Mouse (Mus musculus): Measurements from ENCODE around the gene Chdh.

The Chdh gene

DNA sequence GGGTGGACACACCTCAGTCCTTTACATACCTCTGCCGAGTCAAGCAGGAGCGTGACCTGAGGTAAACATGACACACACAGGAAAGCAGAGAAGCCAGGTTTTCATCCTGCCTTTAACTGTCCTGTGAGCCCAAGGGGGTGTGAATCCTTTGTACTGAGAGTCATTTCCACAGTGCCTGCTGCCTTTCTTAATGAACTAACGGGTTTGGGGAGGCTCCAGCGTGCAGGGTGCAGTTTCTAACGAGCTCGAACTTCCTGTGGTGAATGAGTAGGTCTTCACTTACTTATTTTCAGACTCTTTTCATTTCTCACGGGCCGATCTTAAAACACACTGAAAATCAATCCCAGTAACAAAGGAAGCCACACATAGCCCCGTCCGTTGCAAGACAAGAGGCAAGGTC, 5.7 kb downstream of the Chdh start:
- DNase-seq (ENCODE audit: low spot score), result no peak

DNA sequence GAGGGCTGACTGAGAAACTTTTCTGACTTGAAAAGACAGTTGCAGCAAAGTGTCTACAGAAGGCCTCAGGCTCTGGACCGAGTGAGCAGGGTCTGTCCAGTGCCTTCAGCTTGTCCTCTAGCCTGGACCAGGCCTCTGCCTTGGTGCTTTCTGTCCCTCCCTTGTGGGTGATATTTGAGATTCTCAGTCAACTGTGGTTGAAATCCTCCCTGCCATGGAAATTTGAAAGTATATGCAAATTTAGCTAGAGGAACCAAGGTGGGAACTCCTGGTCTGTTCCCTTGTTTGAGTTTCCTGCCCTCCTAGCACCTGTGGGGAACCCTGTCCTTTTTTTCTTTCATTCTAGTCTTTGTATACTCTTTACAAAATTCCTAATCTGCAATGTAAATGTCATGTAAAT, 6.2 kb downstream of the Chdh start:
- DNase-seq (ENCODE audit: low spot score), result no peak

DNA sequence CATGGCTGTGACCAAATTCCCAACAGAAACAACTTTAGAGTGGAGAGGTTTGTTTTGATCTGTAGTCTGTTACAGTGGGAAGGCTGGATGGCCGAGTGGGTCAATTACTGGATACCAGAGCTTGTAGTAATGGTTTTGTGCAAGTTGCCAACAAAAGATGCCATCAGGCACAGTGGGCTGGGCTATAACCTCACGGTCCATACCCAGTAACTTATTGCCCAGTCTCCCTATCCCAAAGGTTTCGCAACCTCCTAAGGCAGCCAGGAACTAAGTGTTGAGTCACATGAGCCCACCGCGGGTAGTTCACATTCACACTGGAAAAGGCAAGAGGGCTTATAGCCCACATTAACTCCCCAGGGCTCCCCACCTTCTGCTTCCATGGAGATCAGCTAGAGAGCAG, 7.8 kb downstream of the Chdh start:
- no peak for DNase-seq (ENCODE audit: low spot score)

DNA sequence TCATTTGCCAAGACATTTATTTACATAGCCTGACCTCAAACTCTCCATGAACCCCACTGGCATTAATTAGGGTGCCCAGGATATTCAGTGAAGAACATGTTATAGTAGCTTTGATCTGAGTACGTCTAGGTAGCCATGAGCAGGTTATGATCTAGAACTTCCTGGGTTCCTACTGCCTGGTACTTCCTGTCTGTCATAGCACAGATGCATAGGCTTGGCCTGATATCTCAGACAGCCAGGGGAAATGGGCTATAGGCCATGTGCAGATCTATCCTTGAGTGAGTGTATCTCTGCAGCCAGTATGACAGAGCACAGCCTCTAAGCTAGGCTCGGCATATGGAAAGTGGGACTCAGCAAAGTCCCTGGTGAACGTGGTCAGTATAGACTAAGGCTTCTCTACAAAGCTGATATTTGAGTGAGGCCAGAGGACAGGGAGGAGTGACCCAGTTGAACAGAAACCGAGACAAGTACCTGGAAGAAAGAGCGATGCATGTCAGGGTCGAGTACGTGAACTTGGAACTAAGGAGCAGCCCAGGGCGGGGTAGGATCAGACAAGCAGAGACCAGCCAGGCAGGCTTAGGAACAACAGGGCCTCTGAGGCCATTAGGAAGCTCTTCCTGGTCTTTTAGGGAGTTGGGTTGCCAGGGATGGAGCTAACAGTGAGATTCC, 9.1 kb downstream of the Chdh start:
- no peak for DNase-seq (ENCODE audit: low spot score)

DNA sequence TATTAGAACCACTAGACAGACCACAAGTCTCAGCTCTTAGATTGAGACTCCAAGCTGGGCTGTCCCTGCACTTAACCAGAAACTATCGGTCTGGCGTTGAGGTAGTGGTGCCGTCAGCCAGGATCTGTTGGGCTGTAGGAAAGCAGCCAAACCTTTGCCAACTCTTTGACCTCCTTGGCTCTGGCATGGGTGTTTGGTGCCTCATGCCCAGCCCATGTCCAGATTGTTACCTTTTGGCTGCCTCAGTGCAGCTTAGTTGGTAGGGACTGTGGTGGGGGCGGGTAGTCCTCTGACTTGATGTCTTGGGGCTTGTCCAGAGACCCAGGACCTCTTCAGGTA, 9.6 kb downstream of the Chdh start:
- no peak for DNase-seq (ENCODE audit: low spot score)

DNA sequence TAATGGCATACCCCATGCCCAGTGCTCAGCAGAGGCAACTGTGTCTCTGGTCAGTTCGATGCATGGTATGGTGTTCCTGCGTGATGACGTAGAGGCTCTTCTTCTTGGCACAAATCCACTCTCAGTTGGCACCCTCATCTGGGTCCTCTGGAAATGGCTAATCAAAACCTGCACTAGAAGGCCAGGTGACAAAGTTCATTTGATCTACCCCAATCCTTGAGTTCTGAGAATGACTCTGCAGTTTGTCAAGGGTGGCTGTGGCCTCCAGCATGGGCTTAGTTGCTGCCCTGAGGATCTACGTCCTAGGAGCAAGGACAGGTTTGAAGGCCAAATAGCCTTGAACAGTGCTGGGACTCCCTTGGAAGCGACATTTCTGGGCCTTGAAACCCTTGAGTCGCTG, 10.0 kb downstream of the Chdh start:
- DNase-seq (ENCODE audit: low spot score), result no peak

DNA sequence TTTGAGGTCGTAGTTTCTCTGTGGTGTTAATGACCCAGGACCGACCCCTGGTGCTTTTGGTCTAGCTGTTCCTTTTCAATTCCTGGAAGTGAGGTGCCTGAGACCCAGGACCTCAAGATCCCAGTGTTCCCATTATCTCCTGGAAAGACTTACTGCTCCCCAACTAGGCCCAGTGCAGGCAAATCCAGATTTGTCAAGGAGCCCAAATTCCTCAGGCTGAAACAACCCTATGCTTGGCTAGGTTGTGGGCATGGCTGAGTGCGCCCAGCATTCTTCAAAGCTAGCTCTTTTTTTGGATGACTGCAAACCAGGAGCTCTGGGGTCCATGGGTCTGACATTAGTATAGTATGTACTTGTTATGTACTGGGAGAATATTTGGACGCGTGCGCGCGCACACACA, 10.6 kb downstream of the Chdh start:
- no peak for DNase-seq (ENCODE audit: low spot score)

DNA sequence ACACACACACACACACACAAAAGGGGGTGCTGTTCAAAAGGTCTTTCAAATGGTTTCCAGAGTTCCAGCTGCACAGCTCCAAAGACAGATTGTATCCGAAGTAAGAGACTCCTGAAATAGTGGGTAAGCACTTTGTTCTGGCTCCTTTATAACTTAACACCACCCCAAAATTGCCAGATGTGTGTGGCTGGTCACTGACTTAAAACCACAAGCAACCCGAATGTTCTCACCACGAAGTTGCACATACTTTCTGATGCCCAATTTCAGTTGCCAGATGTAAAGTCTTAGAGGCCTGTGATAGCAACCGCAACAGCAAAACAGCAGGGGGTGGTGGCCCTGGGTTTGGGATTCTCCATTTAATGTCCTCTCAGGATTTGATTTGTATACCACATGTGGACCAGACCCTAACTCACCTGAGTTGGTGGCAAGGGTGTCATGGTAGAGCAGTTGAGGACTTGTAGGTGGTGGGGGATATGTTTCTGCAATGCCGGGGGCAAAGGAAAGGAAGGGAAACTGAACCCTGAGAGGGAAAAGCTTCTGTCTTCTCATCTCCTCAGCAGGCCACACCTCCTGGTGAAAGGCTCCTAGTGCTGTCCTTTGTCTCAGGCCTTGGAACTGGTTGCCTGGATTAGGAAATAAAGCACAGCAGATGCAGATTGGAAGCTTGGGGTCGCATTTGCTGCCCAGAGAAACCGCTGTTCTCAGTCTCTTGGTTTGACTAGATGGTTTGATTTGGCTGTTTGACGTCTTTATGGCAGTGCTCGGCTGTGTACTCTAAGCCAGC, 11.2 kb downstream of the Chdh start:
- no peak for DNase-seq (ENCODE audit: low spot score)

DNA sequence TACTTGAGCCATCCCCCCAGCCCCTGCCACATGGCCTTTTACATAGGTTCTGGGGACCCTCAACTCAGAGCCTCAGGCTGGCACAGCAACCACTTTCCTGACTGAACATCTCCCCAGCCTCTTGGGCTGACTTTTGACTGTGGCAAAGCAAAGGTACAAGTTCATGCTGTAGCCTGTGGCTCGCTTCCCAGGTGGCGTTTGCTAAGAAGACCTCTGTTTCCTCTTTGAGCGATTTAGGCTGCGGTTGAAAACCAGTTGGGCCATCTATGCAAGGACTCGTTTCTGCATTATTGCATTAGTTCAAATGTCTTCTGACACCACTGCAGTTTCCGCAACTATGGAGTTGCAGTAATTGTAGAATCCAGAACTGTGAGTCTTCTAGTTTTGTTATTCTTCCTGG, 13.6 kb downstream of the Chdh start:
- DNase-seq (ENCODE audit: low spot score), result no peak

DNA sequence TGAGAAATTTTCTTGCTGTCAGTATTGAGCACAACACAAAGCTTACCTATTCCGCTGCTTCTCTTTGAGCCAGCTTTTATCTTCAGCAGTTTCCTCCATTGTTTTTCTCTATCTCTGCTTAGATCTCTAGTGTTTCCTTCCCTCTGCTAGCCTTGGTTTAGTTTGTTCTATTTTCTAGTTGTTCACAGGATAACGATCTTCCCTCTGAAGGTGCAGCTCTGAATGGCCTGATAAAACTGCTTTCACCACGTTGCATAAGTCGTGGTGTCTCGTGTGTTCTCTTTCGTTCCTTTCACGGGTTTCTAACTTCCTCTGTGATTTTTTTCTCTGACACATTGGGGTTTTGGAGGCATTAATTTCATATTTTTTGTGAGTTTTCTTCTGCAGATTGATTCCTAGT, 15.6 kb downstream of the Chdh start:
- no peak for DNase-seq (ENCODE audit: low spot score)

DNA sequence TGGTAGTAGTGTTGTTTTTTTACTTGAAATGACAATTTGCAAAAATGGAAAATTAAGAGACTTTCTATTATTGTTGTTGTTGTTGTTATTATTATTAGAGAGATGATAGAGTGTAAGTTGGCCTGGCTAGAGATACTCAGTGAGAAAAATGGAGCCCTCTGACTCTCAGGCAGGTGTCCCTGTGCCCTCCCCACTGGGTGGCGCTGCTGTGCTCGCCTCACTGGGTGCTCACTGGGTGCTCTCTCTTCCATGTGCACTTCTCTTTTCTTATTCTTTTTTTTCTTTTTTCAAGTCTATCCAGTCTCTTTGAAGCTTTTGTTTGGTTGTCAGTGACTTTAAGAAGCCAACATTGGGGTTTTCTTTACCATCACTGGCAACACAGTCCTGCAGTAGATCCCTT, 18.6 kb downstream of the Chdh start:
- DNase-seq (ENCODE audit: low spot score), result no peak

DNA sequence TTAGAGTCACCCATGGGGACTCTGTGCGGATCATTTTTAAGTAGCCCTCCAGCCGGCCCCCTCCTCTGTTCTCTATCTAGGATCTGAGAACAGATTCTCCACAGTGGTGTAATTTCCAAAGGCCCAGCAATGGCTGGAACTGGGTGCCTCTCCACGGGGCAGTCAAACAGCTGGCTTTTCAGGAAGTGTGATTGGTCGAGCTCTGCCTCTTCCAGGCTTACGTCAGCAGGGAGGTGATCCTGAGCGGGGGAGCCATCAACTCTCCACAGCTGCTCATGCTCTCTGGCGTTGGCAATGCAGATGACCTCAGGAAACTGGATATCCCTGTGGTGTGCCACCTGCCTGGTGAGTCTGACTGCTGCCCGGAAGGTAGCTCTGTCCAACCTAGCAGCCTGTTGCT, 24.6 kb downstream of the Chdh start:
- no peak for DNase-seq (ENCODE audit: low spot score)

DNA sequence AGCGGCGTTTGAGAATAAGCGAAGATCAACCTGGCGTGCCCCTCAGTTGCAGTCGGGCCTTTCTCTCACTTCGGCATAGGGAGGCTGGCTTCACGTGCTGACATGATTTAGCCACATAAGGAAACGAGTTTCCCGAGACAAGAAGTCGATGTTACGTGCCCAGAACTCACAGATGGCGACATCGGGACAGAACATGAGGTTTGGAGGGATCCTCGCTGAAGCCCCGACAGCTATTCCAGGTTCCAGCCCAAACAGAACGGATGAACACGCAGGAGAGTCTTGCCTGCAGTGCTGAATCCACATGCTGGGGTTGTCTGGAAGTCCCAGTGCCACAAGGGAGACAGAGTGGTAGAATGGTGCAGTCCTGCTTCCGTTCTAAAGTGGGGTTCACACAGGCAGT, 29.6 kb downstream of the Chdh start:
- DNase-seq (ENCODE audit: low spot score), result no peak

DNA sequence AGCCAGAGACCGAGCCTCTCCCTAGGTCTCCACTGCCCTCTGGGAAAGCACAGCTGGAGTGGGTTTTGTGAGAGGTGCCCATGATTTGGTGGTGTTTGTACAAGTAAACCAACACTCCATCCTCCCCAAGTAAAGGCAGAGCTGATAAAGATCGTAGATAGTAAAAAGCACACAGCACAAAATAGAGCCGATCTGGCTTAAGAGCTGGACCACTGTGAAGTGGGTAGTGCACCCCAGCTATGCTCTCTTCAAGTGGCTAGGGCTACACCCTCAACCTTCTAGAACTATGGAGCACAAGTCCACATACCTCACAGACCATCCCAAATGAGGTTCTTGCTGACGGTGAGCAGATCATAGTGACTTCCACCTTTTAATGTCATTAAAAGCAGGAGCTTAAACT, 30.6 kb downstream of the Chdh start:
- no peak for DNase-seq (ENCODE audit: low spot score)

DNA sequence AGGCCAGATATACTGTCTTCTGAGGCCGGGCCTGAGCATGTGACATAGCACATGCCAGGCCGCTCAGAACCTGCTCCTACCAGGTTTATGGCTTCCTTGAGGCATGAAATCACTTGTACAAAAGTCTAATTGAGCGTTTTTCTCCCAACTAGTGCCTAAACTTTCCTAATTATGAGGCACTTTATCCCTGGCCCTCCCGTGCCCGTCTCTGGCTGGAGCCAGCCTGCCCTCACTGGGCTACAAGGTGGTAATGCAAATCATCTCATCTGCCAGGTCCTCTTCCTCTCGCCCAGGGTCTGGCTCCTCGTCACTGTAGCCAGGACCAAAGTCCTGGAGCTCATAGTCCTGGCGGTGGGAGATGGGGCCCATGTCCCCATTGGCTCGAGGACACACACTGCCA, 33.0 kb downstream of the Chdh start:
- DNase-seq (ENCODE audit: low spot score), result no peak

DNA sequence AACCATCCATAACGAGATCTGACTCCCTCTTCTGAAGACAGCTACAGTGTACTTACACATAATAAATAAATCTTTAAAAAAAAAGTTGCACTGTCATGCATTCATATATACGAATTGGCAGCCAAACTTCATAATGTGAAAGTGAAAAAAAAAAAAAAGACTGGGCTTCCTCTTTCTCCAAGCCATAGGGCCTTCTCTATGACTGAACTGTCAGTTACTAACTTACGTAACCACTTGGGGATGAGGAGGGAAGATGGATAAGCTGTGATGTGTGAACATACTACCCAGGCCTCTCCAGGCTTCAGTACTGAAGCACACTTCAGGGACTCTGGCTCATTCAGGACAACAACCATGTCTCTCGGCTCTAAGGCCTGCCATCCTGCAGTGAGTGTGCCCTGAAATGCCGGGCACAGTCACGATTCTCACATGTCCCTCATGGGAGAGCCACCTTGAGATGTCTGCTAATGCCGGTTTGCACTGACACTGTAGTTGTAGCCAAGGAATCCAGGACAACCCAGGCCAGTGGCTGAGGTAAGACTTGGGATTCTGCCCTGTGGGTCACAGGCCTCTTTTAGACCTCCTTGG, 34.6 kb downstream of the Chdh start:
- no peak for DNase-seq (ENCODE audit: low spot score)

DNA sequence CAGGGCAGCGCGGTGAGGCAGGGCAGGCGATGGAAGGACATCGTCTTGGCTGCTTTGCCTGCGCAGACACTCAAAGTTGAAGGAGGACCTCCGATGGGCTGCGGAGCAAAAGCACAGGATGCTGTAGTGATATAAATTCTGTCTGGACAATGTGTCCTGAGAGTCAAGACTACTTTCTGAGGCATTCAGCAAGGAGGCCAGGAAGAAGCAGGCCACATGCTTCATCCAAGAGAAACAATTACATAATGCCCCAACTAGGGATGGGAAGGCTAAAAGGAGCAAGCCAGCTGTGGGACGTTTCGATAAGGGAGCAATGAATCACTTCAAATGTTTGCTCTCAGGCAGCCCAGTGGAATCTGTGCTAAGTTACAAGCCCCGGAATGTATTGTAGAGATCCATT, 36.4 kb downstream of the Chdh start:
- DNase-seq (ENCODE audit: low spot score), result no peak

DNA sequence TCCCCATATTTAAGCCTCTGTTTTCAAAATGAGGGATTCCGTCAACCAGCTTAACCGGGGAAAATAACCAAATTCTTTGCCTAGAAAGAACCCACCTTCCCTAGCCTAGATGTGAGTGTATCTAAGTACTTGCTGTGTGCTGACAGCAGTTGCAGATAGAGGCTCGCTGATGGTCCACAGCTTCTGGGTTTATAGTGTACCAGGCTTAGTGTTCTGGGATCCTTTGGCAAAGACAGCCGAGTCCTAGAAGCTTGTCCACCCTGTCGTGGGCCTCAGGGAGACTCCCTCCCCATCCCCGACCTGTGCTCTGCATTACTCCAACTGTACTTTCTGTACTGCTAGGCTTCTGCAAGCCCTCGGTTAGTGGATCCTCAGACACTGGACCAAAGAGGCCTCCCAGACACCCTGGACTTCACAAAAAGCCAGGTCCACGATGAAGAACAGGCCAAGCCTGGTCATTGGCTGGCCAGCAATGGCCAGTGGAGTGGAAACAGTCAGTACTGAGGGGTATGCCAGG, 36.9 kb downstream of the Chdh start:
- no peak for DNase-seq (ENCODE audit: low spot score)

DNA sequence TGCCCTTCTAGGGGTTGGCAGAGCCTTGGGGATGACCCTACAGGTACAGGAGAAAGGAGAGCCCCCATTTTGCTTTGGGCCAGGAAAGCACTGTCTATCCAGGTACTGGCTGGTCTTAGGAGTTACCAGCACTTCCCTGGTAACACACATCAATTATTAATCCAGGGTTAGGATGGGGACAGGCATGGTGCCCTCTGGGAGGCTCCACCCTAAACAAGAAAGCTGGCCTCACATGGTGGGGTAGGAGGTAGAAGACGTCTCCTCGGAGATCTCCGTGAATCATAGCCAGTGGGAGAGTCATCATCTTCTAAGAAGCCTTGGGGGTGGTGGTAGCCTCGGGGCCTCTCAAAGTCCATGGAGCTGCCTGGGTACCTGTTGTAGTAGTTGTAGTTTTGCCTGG, 38.2 kb downstream of the Chdh start:
- DNase-seq (ENCODE audit: low spot score), result no peak

DNA sequence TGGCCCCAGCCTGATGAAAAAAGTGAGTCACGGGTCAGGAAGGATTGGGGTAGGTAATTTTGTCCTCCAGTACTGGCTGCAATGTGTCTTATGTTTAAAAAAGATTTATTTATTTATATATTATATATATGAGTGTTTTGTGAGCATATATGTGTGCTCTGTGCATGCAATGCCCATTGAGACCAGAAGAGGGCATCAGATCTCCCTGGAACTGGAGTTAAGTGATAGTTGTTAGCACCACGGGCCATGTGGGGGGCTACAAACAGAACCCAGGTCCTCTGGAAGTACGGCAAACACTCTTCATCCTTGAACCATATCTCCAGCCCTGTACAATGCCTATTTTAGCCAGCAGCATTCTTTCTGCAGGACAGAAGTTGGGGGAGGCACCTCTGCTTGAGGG, 39.2 kb downstream of the Chdh start:
- no peak for DNase-seq (ENCODE audit: low spot score)

DNA sequence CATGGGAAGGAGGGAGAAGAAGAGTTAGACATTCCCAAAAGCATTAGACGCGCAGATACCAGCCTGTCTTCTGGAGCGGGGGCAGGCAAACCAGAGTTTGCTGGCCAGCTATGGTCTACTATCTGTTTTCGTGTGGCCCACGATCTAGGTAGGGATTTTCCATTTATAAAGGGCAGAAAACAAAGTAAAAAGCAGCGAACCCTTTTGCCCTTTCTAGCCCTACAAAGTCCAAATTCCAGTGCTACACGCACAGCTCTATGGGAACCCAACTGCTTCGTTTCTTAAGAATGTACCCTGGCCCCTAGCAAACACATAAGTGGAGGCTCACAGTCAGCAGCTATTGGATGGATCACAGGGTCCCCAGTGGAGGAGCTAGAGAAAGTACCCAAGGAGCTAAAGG, 41.5 kb downstream of the Chdh start:
- no peak for DNase-seq (ENCODE audit: low spot score)

DNA sequence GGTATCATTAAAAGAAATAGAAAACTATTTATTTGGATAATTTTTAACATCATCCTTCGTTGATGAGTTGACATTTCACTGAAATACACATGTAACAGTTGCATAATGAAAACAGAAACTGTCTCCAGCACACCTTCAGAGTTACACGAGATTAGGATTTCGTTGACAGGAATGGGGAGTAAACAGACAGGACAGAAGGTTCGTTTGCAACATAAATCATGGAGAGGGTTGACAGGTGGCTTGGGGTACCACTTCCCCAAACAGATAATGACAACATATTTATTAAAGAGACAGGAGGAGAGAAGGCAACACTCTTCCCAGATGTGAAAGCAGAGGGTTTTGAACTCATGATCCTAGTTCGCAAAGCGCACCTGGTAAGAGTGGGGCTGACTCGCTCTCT, 46.1 kb downstream of the Chdh start:
- no peak for DNase-seq (ENCODE audit: low spot score)

DNA sequence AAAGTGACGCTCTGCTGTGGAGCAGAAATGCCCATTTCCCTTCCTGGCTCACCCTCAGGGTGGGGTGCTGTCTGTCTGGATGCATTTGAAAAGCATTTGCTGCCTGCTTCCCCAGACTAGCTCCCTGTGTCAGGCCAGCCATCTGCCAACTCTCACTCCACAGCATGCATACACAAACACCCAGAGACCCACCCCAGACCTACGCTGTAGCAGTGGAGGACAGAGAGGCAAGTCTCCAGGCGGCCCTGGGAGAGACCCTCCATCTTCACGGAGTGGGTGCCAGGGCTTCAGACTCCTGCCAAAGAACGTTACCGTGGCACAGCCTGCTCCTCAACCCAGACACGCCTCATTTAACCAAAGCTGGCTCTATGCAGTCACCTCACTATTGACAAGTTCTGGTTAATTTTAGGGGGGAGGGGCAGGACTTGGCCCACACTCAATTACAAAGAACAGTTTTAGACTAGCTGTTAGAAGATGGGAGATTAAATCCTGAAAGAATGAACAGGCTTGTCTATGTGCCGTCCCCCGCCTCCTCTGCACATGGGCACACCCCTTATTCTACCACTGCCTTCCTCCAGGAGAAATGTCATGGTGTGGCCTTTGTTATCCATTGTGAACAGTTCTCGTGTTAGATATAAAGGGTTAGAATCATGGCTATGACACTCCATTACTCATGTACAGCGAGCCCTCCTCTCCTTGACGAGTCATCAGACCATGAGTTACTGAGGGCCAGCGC, 47.4 kb downstream of the Chdh start:
- no peak for DNase-seq (ENCODE audit: low spot score)

Measured in left cerebral cortex, adult 11 months (tissue).